Comparison of ENCODE assay signal across 6 mouse cellular contexts in genomic region chr3:92238736-92239135, GRCm38 (mm10). TPM values are rescaled to one million over a fixed set of nuclear protein-coding genes. Genes with fewer than 3 reads are reported as not detected.
"Had no signal": no experiment of that assay in that cellular context is flagged by ENCODE, and none has a peak within 500 bp of the region (broad histone marks: within the 10 kb centered on the region; RNA-seq: fewer than 3 reads in every experiment).

No protein-coding gene starts in this region.

RNA-seq across cellular contexts. Expression of gene Sprr2a2, which starts 23.0 kb away (rescaled TPM):
- total RNA-seq: neutrophil, adult 5-6 weeks had no signal
- polyA plus RNA-seq: neural tube, embryonic 13.5 days; neural tube, embryonic 14.5 days; neural tube, embryonic 15.5 days had no signal

RNA-seq across cellular contexts. Expression of gene Sprr2a1, which starts 23.1 kb away (rescaled TPM):
- total RNA-seq: neutrophil, adult 5-6 weeks had no signal
- polyA plus RNA-seq: neural tube, embryonic 13.5 days; neural tube, embryonic 14.5 days; neural tube, embryonic 15.5 days; spleen, adult 2 months; testis, adult 2 months had no signal

RNA-seq across cellular contexts. Expression of gene Sprr2a3, which starts 46.5 kb away (rescaled TPM):
- total RNA-seq: neutrophil, adult 5-6 weeks had no signal
- polyA plus RNA-seq: neural tube, embryonic 13.5 days; neural tube, embryonic 14.5 days; neural tube, embryonic 15.5 days; spleen, adult 2 months had no signal
